Mouse (Mus musculus) heart, adult 11 months (tissue): ENCODE results near the gene Rexo1.
A peak's percentile ranks its signal among the peaks of the same experiment; 100 is the strongest.
"Not testable (repeated sequence)": the region's sequence is repeated elsewhere in the genome, so short reads cannot be mapped to it uniquely, and the experiment has no call there.

ENCODE experiments used
- DNase-seq: peaks from one replicate; pipeline ENCODE4 v3.0.0; 2022

Gene Rexo1

GRCm38 (mm10) chr10:80561116-80561944 is at the start of gene Rexo1:
Rexo1 (minus strand) TSS chr10:80561560.
- peak; percentile 99 for DNase-seq

- DNase-seq, result no peak
These were observed 49.7 kb upstream of the Rexo1 start for GRCm38 (mm10) chr10:80611024-80611423.

GRCm38 (mm10) chr10:80610116-80610785 is 48.9 kb upstream of the Rexo1 start:
- DNase-seq, result no peak

GRCm38 (mm10) chr10:80609269-80609924 is 48.0 kb upstream of the Rexo1 start:
- peak; percentile 89 for DNase-seq

GRCm38 (mm10) chr10:80608435-80608834 is 47.1 kb upstream of the Rexo1 start:
- no peak for DNase-seq

- DNase-seq, result peak; percentile 92
These were observed 45.5 kb upstream of the Rexo1 start for GRCm38 (mm10) chr10:80606737-80607350.

GRCm38 (mm10) chr10:80606306-80606705 is 44.9 kb upstream of the Rexo1 start:
- no peak for DNase-seq

- DNase-seq, result not testable (repeated sequence)
These were observed 44.4 kb upstream of the Rexo1 start, which contains the start of gene Gm49322 for GRCm38 (mm10) chr10:80605721-80606120. Gm49322 (plus strand) TSS chr10:80606021.

GRCm38 (mm10) chr10:80604988-80605387 is 43.6 kb upstream of the Rexo1 start:
- no peak for DNase-seq

GRCm38 (mm10) chr10:80604001-80604509 is 42.7 kb upstream of the Rexo1 start:
- no peak for DNase-seq

- DNase-seq, result no peak
These were observed 42.0 kb upstream of the Rexo1 start for GRCm38 (mm10) chr10:80603364-80603763.

- DNase-seq, result peak; percentile 99
These were observed 41.5 kb upstream of the Rexo1 start, which contains the start of the genes Scamp4 and Adat3 for GRCm38 (mm10) chr10:80602698-80603325. Scamp4 (plus strand) TSS chr10:80602872. Adat3 (plus strand) TSS chr10:80602880.

- DNase-seq, result no peak
These were observed 35.0 kb upstream of the Rexo1 start for GRCm38 (mm10) chr10:80596318-80596717.

GRCm38 (mm10) chr10:80589879-80590854 is 28.8 kb upstream of the Rexo1 start, which contains the start of gene Abhd17a:
Abhd17a (minus strand) TSS chr10:80590341.
- peak; percentile 100 for DNase-seq

- peak; percentile 94 for DNase-seq
These were observed 27.9 kb upstream of the Rexo1 start for GRCm38 (mm10) chr10:80589127-80589878.

GRCm38 (mm10) chr10:80587305-80587657 is 25.9 kb upstream of the Rexo1 start:
- peak; percentile 99 for DNase-seq

GRCm38 (mm10) chr10:80586407-80587304 is 25.3 kb upstream of the Rexo1 start:
- DNase-seq, result peak; percentile 94

GRCm38 (mm10) chr10:80585581-80585980 is 24.2 kb upstream of the Rexo1 start:
- DNase-seq, result peak; percentile 93
